Mouse (Mus musculus): ENCODE measurements around the gene Cnot2. TPM values are rescaled to one million over a fixed set of nuclear protein-coding genes. Genes with fewer than 3 reads are reported as not detected.
"Not testable (repeated sequence)": the region's sequence is repeated elsewhere in the genome, so short reads cannot be mapped to it uniquely, and the experiment has no call there.

The Cnot2 gene
- polyA plus RNA-seq (2015; fragmentation: Nextera tagmentation; extraction: Ambion mirVana): 172 and 182 TPM in 2 replicates

GRCm38 (mm10) chr10:116581369-116581718 is at the start of gene Cnot2:
TSS of gene Cnot2 (minus strand) at chr10:116581511.
- peak; percentile 93 for DNase-seq (ENCODE audit: low spot score)

GRCm38 (mm10) chr10:116628926-116629325 is 47.6 kb upstream of the Cnot2 start:
- no peak for DNase-seq (ENCODE audit: low spot score)

- DNase-seq (ENCODE audit: low spot score): no peak
Observed at GRCm38 (mm10) chr10:116626009-116626408, 44.7 kb upstream of the Cnot2 start.

GRCm38 (mm10) chr10:116613250-116613649 is 31.9 kb upstream of the Cnot2 start:
- peak; percentile 68 for DNase-seq (ENCODE audit: low spot score)

GRCm38 (mm10) chr10:116604905-116605162 is 23.5 kb upstream of the Cnot2 start:
- DNase-seq (ENCODE audit: low spot score): no peak

GRCm38 (mm10) chr10:116604081-116604904 is 23.0 kb upstream of the Cnot2 start:
- no peak for DNase-seq (ENCODE audit: low spot score)

- no peak for DNase-seq (ENCODE audit: low spot score)
Observed at GRCm38 (mm10) chr10:116599056-116599850, 17.9 kb upstream of the Cnot2 start.

- DNase-seq (ENCODE audit: low spot score): peak; percentile 73
Observed at GRCm38 (mm10) chr10:116582738-116583137, 1.4 kb upstream of the Cnot2 start.

GRCm38 (mm10) chr10:116581719-116582481 is 589 bp upstream of the Cnot2 start:
- DNase-seq (ENCODE audit: low spot score): peak; percentile 84

GRCm38 (mm10) chr10:116580591-116581358 is 536 bp downstream of the Cnot2 start:
- DNase-seq (ENCODE audit: low spot score): peak; percentile 66

- no peak for DNase-seq (ENCODE audit: low spot score)
Observed at GRCm38 (mm10) chr10:116579478-116579877, 1.8 kb downstream of the Cnot2 start.

- DNase-seq (ENCODE audit: low spot score): no peak
Observed at GRCm38 (mm10) chr10:116578375-116578774, 2.9 kb downstream of the Cnot2 start.

- DNase-seq (ENCODE audit: low spot score): no peak
Observed at GRCm38 (mm10) chr10:116577181-116577580, 4.1 kb downstream of the Cnot2 start.

- DNase-seq (ENCODE audit: low spot score): not testable (repeated sequence)
Observed at GRCm38 (mm10) chr10:116576071-116576470, 5.2 kb downstream of the Cnot2 start.

- DNase-seq (ENCODE audit: low spot score): no peak
Observed at GRCm38 (mm10) chr10:116570526-116570925, 10.8 kb downstream of the Cnot2 start.

GRCm38 (mm10) chr10:116568539-116568938 is 12.8 kb downstream of the Cnot2 start:
- DNase-seq (ENCODE audit: low spot score): peak; percentile 48

GRCm38 (mm10) chr10:116567491-116568405 is 13.6 kb downstream of the Cnot2 start:
- DNase-seq (ENCODE audit: low spot score): no peak

- DNase-seq (ENCODE audit: low spot score): not testable (repeated sequence)
Observed at GRCm38 (mm10) chr10:116566492-116566891, 14.8 kb downstream of the Cnot2 start.

- no peak for DNase-seq (ENCODE audit: low spot score)
Observed at GRCm38 (mm10) chr10:116564828-116565602, 16.3 kb downstream of the Cnot2 start.
